Mouse (Mus musculus): ENCODE data around the gene Wasl. TPM values are rescaled to one million over a fixed set of nuclear protein-coding genes. Genes with fewer than 3 reads are reported as not detected.

Gene Wasl
- 23.5 and 24.8 TPM in 2 replicates for polyA plus RNA-seq (2012; rRNA removed)

DNA sequence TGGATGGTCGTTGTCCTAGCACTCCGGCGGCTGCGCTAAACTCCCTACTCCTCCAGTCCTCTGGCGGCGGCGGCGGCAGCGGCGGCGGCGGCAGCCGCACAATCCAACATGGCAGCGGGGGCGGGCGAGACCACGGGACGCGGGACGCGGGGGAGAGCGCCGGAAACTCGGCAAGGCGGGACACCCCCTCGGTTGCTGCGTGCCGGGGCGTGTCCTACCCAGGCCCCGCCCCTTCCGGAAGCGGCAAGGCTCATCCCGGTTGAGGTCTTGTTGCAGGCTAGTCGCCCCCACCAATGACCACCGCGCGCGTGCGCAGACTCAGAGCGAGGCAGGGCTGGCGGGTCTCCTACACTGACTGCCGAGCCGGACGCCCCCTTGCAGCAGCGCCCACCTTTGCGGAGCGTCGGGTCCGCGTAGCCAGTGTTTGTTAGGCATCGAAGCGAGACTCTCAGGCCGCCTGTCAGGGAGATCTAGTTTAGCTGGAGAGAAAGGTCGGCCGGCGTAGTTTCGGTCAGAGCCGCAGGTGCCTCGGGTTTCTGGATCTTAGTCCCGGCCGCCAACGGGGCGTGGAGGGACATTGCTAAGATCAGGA, at the start of gene Wasl:
Gene Wasl (minus strand): TSS at position 143 of the 592 bp plus-strand sequence.

DNA sequence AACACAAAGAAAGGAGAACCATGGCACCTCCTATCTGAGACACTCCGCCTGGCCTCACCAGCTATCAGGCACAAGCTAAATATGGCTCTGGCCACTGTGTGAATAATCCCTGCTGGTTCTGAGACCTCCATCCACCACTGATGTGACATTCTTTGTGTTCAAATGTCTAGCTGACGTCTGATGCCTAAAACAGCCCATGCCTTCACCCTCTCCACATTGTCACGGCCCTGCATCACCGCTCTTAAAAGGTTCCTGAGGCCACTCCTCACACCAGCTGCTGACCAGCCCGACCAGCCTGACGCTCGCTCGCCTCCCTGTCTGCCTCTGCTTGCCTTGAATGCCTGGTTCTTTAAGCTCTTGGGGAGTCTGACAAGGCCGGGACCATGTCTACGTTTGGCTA, 67.3 kb downstream of the Wasl start, which contains the start of gene Lmod2:
Gene Lmod2 (plus strand): TSS at position 263 of the 400 bp plus-strand sequence.

Other genes starting within 250 kb of the Wasl start
- 0.92 and 1.3 TPM in 2 replicates for gene Iqub, start 149.9 kb downstream of the Wasl start, polyA plus RNA-seq (2012; rRNA removed)
- 46.3 and 55.1 TPM in 2 replicates for gene Ndufa5, start 137.0 kb downstream of the Wasl start, polyA plus RNA-seq (2012; rRNA removed)
- 0.04 and 0.11 TPM in 2 replicates for gene Asb15, start 136.9 kb downstream of the Wasl start, polyA plus RNA-seq (2012; rRNA removed)
- gene Lmod2, start 67.2 kb downstream of the Wasl start, polyA plus RNA-seq (2012; rRNA removed): 0.99 TPM in 1 of 2 replicates, not detected in the other
- gene Hyal6, start 68.2 kb upstream of the Wasl start, polyA plus RNA-seq (2012; rRNA removed): not detected in 2 replicates
- gene Hyal4, start 83.3 kb upstream of the Wasl start, polyA plus RNA-seq (2012; rRNA removed): not detected in 2 replicates
- not detected in 2 replicates for gene Spam1, start 126.2 kb upstream of the Wasl start, polyA plus RNA-seq (2012; rRNA removed)
- gene Hyal5, start 193.0 kb upstream of the Wasl start, polyA plus RNA-seq (2012; rRNA removed): not detected in 2 replicates